Mouse (Mus musculus) kidney, adult 18-20 months (tissue): ENCODE measurements at regions not wholly inside any gene's neighbourhood (a gene's known extent, or its start where the extent isn't known, plus 50 kb on each side); places are given as distances from the start of the nearest gene placed in this dataset.
A peak's percentile ranks its signal among the peaks of the same experiment; 100 is the strongest.

Source experiments
- DNase-seq: peaks from one replicate; pipeline ENCODE4 v3.0.0; 2021

DNA sequence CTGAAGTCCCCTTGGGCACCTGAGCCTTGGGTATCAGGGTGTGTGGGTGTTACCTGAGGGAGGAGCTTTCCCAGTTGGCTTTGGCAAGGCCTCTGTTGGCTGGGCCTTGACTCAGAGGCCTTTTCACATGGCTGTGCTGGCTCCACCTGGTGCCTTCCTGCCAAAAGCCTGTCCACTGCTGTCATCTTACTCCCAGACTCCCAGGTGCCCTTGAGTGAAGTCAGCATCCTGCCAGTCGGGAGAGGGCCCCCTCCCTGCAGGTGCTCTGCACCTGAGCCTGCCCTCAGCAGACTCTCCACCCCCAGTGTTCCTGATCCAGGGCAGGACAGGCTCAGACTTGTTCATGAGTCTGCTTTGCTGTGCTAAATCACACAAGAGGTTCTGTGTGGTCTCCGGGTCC lies 99.2 kb upstream of the Lgalsl start:
- no peak for DNase-seq

GRCm38 (mm10) chr11:20930573-20930972 lies 99.7 kb upstream of the Lgalsl start:
- DNase-seq = no peak

- DNase-seq = peak; percentile 41
Measured at GRCm38 (mm10) chr11:20934191-20935062, 103.6 kb upstream of the Lgalsl start.

- DNase-seq = no peak
Measured at GRCm38 (mm10) chr11:20935063-20935370, 104.2 kb upstream of the Lgalsl start.

DNA sequence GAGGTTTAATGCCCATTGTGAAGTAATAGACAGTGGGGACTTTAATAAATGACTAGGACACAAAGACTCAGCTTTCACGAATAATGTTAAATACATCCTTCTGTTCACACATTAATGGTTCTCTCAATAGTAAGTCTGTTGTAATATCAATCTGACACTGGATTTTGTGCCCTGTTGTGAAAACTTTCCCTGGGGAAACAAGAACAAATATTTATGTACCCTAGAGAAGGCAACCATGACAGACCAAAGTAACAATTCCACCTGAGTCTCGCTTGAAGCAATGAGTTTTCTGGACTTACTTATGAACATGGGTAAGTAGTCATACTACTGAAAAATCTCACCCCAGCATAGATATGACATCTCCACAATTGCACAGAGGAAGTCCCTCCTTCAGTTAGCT lies 105.1 kb upstream of the Lgalsl start:
- no peak for DNase-seq

DNA sequence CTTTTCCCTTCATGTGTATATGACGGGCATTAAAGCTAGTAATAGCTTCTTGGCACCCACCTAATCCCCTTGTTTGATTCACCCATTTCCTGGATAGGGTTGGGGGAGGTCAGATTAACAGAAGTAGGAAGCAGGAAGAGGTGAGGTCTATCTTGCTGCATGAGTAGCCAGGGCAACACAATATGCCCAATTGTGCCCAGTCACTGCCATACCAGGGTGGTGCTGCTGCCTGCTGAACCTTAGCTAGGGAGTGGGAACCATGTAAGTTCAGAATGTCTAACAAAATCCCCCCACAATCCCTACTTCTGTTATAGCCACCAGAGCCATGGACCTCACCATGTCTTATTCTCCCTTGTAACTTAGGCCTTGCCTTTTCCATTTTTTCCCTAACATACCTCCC lies 106.1 kb upstream of the Lgalsl start:
- no peak for DNase-seq

GRCm38 (mm10) chr11:20937942-20938341 lies 107.1 kb upstream of the Lgalsl start:
- DNase-seq = no peak

DNA sequence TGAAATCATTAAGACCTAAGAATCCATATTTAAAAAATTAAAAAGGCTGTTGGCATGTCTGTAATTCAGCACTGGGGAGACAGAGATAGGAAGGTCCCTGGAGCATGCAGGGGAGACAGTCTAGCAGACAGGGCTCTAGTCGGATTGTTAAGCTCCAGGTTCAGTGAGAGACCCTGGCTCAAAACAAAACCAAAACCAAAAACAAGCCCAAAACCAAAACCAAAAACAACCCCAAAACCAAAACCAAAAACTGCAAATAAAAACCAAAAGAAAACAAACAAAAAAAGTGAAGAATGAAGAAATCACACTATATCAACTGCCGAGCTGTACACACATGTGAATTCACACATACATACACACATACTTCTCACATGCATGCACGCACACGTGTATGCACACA lies 108.8 kb upstream of the Lgalsl start:
- DNase-seq = no peak

GRCm38 (mm10) chr11:20941546-20941945 lies 110.7 kb upstream of the Lgalsl start:
- DNase-seq = no peak

- peak; percentile 15 for DNase-seq
Measured at GRCm38 (mm10) chr11:20955561-20955960, 124.7 kb upstream of the Lgalsl start.

DNA sequence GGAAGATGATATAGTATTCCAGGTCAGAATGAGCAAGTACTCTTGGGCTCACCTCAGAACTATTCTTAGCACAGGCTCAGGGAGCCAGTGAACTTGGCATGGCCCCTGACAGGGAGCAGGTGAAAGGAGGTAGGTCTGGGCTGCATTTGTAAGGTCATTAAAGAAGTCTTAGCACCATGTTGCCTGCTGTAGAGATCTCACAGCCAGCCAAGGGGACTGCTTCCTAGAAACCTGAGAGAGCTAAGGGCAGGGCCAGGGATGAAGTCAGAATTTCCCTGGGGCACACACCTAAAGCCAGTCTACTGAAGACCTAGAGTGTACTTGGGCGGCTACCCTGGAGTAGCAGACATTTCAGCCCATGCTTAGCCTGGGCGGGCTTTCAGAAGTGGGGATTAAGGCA lies 126.9 kb upstream of the Lgalsl start:
- DNase-seq = peak; percentile 16

GRCm38 (mm10) chr11:20958233-20958632 lies 127.4 kb upstream of the Lgalsl start:
- peak; percentile 24 for DNase-seq

DNA sequence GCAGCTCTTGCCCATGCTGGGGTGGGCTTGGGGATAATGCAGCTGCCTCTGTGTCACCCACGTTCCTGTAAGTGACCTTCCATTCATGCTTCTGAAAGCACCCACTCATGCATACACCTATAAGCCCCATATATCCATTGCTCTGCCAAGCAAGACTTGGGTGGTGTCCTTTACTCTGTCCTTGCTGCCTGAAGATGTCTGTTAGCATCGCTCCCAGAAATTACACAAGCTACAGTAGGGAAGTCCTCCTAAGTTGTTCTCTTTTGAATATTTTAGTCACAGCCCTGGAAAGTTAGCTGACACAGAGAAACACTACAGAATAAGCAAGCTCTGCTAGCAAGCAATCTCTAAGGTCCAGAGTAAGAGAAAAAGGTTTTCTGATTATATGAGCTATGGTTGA lies 129.2 kb upstream of the Lgalsl start:
- DNase-seq = no peak

GRCm38 (mm10) chr11:20960750-20961149 lies 129.9 kb upstream of the Lgalsl start:
- no peak for DNase-seq

GRCm38 (mm10) chr11:20961626-20962025 lies 129.5 kb upstream of the Peli1 start:
- DNase-seq = no peak

DNA sequence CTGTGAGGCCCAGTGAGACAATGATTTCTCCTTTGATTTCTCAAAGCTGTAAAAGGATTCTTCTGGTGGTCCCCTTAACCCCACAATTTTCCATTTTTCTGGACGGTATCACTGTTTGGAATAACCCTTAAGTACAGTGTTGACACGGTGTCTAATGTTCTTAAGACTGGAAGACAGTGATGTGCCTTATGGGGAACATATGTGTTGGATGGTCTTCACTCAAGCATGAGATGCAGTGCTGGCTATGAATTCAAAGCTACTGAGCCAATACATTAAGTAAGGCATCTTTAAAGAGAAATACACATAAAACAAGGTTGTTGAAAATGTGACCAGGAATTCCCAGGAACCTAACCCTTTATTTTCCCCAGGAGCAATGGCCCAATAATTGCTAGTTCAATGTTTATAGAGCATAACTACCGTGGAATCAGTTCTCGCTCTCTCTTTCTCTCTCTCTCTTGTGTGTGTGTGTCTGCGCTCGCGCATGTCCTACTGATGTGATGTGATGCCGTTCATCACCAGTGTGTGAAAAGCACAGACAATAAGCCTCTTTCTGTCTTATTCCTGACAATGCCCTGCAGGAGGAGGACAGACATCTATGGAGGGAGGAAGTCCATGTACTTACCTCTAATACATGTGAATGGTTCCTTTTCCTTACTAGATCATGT lies 125.4 kb upstream of the Peli1 start:
- DNase-seq = no peak

- no peak for DNase-seq
Measured at GRCm38 (mm10) chr11:20967321-20967984, 123.6 kb upstream of the Peli1 start.

DNA sequence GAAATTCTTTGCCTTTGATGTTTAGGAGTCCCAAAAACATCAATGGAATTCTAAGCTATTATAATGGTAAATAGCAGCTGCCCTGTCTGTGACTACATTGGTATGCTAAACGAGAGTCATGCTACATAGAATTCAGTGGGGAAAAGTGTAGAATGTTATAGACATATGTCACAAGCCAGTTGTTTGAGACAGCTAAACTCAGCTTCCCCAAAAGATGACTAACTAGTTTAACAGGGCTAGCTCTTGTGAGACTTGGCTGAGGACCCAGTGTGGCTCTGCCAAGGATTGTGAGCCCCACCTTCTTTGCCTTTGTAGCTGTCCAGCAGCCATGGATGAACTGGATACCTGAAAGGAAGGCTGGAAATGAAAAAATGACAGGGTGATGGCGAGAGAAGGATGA lies 122.8 kb upstream of the Peli1 start:
- no peak for DNase-seq

DNA sequence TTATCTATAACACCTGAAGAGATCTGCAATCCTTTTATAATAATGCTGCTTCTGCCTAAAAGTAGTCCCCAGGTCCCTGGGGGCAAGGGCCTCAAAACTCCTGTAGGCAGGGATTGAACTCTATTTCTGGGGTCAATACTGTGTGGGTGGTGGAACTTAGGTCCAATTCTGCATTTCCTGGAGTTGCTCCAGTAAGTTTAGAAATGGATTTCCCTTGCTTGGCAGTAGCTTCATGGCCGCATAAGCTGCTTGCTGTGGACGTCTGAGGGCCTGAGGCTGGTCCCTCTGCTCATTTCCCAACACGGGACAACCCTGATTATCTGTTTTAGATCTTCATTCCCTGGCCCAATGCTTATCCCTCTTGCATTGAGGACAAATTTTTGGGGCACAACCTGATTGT lies 118.0 kb upstream of the Peli1 start:
- no peak for DNase-seq

GRCm38 (mm10) chr11:20981588-20981987 lies 109.5 kb upstream of the Peli1 start:
- no peak for DNase-seq

GRCm38 (mm10) chr11:20982010-20982409 lies 109.1 kb upstream of the Peli1 start:
- DNase-seq = no peak

- DNase-seq = no peak
Measured at GRCm38 (mm10) chr11:20982500-20982899, 108.6 kb upstream of the Peli1 start.

GRCm38 (mm10) chr11:20985069-20985759 lies 105.9 kb upstream of the Peli1 start:
- DNase-seq = no peak
